Mouse (Mus musculus): ENCODE measurements around the gene Arglu1.

Arglu1 gene

GRCm38 (mm10) chr8:8659503-8660306, 30.6 kb downstream of the Arglu1 start:
- in situ Hi-C loops (cut with MboI; ENCODE audit: unreplicated experiment in 2 of 2) = no loop called here

DNA sequence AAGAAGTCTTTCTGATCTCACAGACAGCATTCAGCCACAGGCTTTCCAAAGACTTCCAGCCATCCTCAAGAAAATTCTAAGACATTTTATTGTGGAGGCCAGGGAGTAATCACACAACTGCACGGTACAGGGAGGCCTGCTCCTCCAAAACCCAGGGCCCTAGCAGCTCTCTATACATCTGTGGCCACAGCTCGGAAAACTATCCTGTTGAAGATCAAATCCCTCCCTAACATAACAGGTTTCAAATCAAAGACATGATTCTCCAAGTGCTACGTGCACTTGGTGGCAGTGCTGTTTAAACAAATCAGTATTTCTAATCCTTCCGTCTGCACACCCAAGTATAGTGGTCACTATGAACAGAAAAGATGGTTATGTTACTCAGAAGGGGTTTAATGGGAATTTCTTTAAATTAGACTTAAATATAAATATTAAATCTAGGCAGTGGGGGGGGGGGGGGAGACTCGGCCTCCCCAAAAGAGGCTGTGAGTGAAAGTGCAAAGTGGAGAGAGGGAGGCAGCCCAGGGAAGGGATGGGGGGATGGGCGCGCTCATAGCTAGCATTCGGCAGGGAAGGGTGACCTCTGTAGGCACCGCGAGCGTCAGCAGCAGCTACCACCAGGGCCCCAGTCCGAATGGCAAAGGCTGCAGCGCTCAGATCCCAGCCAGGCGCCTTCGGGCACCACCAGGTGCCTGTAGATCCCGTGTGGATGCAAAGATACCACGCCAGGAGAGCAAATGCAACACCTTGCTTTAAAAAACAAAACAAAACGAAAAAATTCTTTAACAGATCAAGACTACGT, 31.7 kb downstream of the Arglu1 start:
- in situ Hi-C loops (cut with MboI; ENCODE audit: unreplicated experiment in 2 of 2) = no loop called here

- in situ Hi-C loops (cut with MboI; ENCODE audit: unreplicated experiment in 2 of 2) = no loop called here
Measured at GRCm38 (mm10) chr8:8657692-8658355, 32.5 kb downstream of the Arglu1 start.

DNA sequence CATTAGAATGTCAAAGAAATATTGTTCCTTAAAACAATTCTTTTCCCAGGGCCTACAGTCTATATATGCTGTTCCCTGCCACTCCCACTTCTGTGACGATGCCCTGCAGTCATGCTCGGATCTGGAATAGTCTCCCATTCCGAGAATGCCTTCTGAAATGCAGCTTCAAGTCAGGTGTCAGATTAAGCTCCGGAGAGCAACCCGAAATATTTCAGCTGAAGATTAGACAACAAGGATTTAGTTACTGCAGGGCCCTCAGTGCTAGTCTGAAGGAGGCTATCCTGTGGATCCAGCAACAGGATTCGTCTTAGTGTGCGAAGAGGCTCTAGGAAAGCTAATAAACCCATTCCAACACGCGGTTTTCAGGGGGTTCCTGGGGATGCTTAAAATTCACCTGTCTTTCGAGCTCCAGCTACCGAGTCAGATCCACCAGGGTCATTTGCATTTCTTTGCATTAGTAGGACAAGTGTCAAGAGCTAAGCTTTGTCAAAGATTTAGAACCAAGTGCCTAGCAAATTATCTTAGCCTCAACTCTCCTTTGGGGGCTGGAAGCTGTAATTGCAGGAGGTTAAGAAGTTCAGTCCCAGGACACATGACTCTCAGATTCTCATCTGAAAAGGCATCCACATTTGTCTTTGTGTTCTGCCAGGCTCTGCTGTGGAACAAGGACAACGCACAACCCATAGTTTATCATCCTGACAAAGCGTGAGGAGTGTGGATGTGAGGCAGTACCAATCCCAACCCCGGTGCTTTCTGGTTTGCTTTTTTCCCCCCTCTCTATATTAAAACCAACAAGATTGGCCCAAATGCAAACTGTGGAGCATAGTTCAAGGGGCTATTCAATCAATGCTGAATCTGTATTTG, 33.5 kb downstream of the Arglu1 start:
- in situ Hi-C loops (cut with MboI; ENCODE audit: unreplicated experiment in 2 of 2) = no loop called here

GRCm38 (mm10) chr8:8655346-8656340, 34.7 kb downstream of the Arglu1 start:
- in situ Hi-C loops (cut with MboI; ENCODE audit: unreplicated experiment in 2 of 2) = no loop called here

DNA sequence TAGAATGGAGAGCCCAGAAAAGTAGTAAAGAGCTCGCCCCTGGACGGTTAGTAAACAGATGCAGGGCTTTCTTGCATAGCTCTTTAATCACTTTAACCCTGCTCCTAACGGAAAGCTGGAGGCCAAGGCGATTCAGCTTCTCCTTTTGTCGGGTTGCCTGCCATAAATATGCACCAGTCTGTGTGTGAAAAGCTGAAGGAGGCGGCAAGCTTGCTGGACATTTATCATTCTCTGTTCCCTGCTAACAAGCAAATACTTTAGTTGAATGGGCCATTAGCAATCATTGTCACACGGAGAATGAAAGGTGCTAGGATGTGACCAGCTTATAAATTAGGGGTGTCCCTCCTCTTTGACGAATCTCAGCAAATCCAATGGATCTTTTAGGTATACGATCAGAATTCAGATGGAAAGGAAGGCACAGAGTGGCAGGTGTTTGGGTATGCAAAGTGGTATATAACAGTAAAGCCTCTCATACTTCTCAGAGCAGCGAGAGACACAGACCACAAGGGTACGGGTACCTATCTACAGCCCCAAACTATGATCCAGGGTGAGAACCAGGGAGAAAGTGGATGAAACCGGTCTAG, 36.3 kb downstream of the Arglu1 start:
- in situ Hi-C loops (cut with MboI; ENCODE audit: unreplicated experiment in 2 of 2) = no loop called here

- in situ Hi-C loops (cut with MboI; ENCODE audit: unreplicated experiment in 2 of 2) = no loop called here
Measured at GRCm38 (mm10) chr8:8653343-8653742, 37.0 kb downstream of the Arglu1 start.

DNA sequence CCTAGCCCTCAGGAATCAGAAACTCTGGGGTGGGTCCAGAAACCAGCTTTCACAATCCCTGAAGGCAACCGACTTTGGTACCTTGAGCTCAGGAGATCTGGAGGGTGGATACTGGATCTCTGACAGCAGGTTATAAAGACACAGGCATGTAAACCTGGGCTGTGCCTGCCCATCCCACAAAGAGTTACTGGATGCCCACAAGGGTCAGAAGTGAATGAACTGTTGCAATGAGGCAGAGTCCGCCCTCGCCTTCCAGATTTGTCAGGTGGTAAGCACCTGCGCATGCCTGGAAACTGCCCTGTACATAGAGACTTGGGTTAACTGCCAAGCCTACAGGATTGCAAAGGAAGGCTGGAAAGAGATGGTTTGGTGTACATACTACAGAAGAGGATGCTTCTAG, 37.9 kb downstream of the Arglu1 start:
- in situ Hi-C loops (cut with MboI; ENCODE audit: unreplicated experiment in 2 of 2) = no loop called here

DNA sequence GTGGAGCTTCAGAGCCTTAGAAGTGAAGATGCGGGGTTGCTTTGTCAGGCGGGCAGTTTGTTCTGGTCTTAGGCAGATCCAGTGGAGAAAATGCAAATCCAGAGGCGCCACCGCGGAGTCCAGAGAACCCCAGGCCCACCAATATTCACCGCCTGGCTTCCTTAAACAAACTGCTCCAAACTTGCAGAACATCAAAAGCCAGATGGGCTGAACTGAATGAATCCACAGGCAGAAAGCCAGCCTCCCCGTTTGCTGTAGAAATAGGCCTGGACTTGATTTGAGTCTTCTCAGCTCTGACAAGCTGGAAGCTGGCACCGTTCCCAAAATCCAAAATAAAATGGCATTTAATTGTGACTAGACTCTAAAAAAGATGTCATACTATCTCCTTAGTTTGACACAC, 40.4 kb downstream of the Arglu1 start:
- in situ Hi-C loops (cut with MboI; ENCODE audit: unreplicated experiment in 2 of 2) = no loop called here

DNA sequence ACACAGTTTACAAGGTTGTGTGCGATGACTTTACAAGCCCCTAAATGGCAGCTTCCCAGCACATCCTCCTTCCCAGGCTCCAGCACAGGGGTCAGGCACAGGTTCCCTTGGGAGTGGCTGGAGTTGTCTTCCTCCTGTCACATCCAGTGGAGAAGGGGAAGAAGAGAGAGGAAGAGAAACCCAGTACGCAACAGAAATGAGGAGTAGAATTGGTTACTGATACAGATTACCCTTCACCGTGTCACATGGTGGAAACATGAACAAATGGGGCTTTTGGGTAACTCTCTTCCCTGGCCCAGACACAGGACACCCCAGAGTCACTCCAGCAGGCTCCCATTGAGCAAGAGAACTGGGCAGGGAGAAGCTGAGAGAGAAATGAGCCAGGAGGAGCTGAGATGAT, 40.8 kb downstream of the Arglu1 start:
- in situ Hi-C loops (cut with MboI; ENCODE audit: unreplicated experiment in 2 of 2) = no loop called here

DNA sequence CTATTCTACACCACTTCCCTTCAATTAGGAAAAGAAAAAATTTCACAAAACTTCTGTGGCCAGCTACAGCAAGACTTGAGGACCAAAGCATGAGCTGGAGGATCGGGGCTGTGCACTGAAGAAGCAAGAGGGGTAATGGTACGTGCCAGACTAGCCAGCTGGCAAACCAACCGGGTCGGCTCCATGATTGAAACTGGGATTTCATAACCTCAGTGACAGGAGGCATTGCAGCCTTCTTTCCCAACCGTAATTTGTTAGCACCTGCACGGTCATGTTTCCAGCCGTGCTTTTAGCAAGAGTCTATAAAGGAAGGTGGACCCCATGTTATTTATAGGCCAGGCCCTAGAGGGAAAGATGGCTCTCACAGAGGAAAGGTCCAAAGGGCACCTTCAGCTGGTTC, 41.6 kb downstream of the Arglu1 start:
- in situ Hi-C loops (cut with MboI; ENCODE audit: unreplicated experiment in 2 of 2) = no loop called here

- in situ Hi-C loops (cut with MboI; ENCODE audit: unreplicated experiment in 2 of 2) = no loop called here
Measured at GRCm38 (mm10) chr8:8647824-8648223, 42.5 kb downstream of the Arglu1 start.

DNA sequence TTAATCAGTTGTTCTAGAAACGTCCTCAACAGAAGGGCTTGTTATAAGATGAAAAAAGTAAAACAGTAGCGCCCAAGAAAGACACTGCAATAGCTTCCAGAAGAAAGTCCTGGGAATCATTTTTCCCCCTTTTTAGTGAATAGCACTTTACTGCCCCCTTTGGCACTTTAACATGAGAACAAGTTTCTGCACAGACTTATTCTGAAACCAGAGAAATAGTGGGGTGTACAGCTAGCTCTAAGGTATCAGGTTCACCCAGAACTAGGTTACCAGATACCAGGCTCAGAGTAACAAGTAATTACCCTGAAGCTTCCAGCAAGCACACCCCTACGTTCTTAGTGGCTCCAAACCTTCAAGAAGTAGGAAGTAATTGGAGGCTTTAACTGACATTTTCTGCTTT, 43.0 kb downstream of the Arglu1 start:
- in situ Hi-C loops (cut with MboI; ENCODE audit: unreplicated experiment in 2 of 2) = no loop called here

DNA sequence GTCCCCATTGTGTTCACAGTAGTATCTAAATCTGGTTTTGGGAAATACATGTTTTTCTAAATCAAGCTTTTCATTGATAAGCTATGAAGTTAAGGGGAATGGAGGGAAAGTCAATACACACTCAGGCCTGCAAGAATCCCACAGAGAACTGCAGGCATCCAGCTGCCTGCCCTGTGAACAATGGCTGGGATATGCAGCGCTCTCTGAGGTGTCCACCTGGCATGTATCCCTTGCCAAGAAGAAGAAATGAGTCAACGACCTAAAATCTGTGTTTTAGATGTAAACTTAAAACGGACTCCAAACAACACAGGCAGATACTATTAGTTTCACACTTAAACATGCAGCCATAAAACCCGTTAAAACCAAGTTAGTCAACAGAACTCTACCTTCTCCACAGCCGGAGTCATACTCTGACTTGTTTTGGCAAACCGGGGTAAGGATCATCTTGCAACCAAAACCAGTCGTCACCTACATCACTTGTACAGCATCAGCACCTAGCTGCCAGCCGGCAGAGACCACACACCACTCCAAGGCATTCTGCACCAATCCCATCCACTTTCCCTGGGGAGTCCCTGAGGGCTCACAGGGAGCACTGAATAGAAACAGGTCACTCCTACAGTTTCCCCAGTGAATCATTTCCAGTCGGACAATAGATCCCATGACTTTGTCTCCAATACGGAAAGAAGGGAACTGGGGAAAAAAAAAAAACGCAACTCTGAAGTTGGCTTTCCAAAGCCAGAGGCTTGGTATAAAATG, 46.0 kb downstream of the Arglu1 start:
- in situ Hi-C loops (cut with MboI; ENCODE audit: unreplicated experiment in 2 of 2) = no loop called here

GRCm38 (mm10) chr8:8640264-8640588, 50.1 kb downstream of the Arglu1 start:
- in situ Hi-C loops (cut with MboI; ENCODE audit: unreplicated experiment in 2 of 2) = no loop called here

DNA sequence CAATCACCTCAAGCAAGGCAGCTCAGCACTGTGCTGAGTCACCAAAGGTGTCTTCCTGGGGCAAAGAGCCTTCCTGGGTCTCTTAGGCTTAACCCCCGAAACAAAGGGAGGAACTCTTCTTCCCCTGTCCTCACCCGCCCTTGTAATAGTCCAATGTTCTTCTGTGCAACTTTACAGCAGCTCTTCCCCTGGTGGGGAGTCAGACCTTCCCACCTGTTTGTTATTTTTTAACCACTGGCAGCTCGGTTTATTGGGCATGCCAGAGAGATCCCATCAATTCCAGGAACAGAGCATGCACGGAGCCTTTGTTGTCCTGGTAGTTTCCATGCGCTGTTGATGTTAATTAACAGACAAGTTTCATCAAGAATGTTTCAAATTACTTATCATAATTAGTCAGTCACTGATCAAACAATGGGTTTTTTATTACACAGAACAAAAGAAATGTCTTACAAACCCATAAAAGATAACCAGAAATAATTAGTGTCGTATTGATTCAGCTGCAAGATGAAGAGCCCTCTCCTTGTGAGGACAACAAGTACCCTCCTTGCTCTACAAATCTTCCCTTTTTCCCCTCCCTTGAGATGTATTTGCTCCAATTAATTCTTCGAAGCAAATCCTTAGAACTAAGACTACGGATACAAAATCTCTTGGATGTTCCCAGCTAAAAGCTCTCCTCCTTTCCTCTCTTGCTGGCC, 50.6 kb downstream of the Arglu1 start:
- in situ Hi-C loops (cut with MboI; ENCODE audit: unreplicated experiment in 2 of 2) = no loop called here

DNA sequence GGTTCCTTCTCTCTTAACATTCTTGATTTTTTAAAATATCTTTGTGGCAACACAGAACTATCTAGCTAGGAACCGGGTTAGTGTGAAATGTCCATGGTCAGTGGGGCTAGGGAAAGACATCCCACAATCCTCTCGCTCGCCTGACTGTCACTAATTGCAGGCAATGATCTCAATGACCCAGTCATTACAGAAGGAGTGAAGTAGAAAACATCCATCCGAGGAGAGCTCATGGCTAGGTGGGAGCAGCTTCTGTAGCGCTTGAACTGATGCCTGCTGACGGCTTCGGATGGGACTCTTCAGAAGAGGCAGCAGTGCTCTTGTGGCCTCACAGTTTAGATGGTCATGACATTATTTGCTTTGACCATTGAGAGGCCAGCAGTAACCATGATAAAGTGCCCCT, 58.9 kb downstream of the Arglu1 start:
- in situ Hi-C loops (cut with MboI; ENCODE audit: unreplicated experiment in 2 of 2) = no loop called here

DNA sequence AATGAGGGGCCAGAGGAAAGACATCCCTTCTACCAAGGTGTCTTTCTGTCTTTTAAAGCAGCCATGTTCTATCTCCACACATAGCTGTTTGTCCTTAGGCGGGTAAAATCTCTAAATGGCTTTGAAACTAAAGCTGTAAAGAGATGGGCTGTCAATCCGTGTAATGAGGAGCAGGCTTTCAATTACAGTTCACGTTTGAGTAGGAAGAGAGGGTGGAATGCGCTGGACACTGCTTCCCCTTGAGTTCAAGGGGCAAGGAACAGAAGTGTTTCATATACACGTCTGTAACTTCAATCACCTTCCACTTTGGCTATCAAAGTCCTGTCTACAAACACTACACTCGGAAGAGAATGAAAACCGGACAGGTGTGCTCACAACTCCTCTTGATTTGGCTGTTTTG, 66.3 kb downstream of the Arglu1 start:
- in situ Hi-C loops (cut with MboI; ENCODE audit: unreplicated experiment in 2 of 2) = no loop called here

Measured in v-Abl transformed pro-B cells (cell line).